Mouse (Mus musculus) G1E (cell line): Measurements from ENCODE around the gene Kcnab2.

ENCODE experiments used
- CTCF ChIP-seq: IDR thresholded peaks from 2 replicates; pipeline ENCODE4 v1.5.1; 2012; ENCODE audit warnings: low read depth, low read length, inconsistent platforms, mixed read lengths
- GATA1 ChIP-seq: IDR thresholded peaks from 2 replicates; pipeline ENCODE4 v1.6.1; 2012; ENCODE audit warnings: borderline replicate concordance, low read length, inconsistent platforms, mixed read lengths
- GATA2 ChIP-seq: IDR thresholded peaks from 2 replicates; pipeline ENCODE4 v1.6.1; 2012; ENCODE audit warnings: low read depth, low read length, inconsistent platforms, borderline replicate concordance
- POLR2AphosphoS5 ChIP-seq: IDR thresholded peaks from 2 replicates; pipeline ENCODE4 v1.6.1; 2012; ENCODE audit warnings: low read depth, low read length, inconsistent platforms; ENCODE audit not compliant: insufficient replicate concordance
- TAL1 ChIP-seq: conservative IDR thresholded peaks from 2 replicates; pipeline ENCODE4 v1.6.1; 2012; ENCODE audit warnings: low read depth, low read length, inconsistent platforms, mixed read lengths

DNA sequence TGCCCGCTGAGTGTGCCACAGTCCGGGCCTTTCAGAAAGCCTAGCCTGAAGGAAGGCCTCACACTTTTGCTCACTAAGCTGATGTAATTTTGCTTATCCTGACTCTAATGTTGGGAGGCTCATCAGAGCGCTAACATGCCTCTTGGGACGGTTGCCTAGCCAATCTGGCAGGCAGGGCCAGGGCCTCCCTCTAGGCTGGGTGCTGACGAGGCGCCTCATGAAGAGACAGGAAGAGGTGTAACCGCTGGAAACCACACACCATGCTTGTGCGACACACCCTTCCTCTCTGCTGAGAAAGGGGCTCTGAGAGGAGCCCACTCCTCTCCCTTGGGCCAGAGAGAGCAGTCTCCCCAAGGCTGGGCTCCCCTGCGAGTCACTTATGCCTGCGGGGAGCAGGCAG lies 31.5 kb downstream of the Kcnab2 start:
- TF ChIP-seq CTCF (no peak), TAL1 (no peak), POLR2AphosphoS5 (no peak), GATA1 (no peak), GATA2 (no peak)
